Mouse (Mus musculus): ENCODE measurements around the gene Ephb2. TPM values are rescaled to one million over a fixed set of nuclear protein-coding genes. Genes with fewer than 3 reads are reported as not detected.

Ephb2 gene
- total RNA-seq, 4 experiments from 2014 or later = 13.2 to 15.0 (median 14.0) TPM

- no peak for DNase-seq (ENCODE audit: low spot score in 2 of 2)
These were observed 34.3 kb downstream of the Ephb2 start for GRCm38 (mm10) chr4:136801463-136801862.

- no peak for DNase-seq (ENCODE audit: low spot score in 2 of 2)
These were observed 35.4 kb downstream of the Ephb2 start for GRCm38 (mm10) chr4:136800366-136800765.

GRCm38 (mm10) chr4:136797677-136798569 lies 37.9 kb downstream of the Ephb2 start:
- DNase-seq (ENCODE audit: low spot score in 2 of 2) = no peak

GRCm38 (mm10) chr4:136793320-136793719 lies 42.5 kb downstream of the Ephb2 start:
- peak in 1 of 2 experiments; percentile 85 for DNase-seq (ENCODE audit: low spot score in 2 of 2)

- DNase-seq (ENCODE audit: low spot score in 2 of 2) = no peak
These were observed 46.0 kb downstream of the Ephb2 start for GRCm38 (mm10) chr4:136789821-136790220.

- no peak for DNase-seq (ENCODE audit: low spot score in 2 of 2)
These were observed 48.4 kb downstream of the Ephb2 start for GRCm38 (mm10) chr4:136787357-136787756.

GRCm38 (mm10) chr4:136786453-136787276 lies 49.1 kb downstream of the Ephb2 start:
- DNase-seq (ENCODE audit: low spot score in 2 of 2) = peak; percentile 24 to 72

GRCm38 (mm10) chr4:136783552-136784150 lies 52.1 kb downstream of the Ephb2 start:
- DNase-seq (ENCODE audit: low spot score in 2 of 2) = no peak

- DNase-seq (ENCODE audit: low spot score in 2 of 2) = no peak
These were observed 53.2 kb downstream of the Ephb2 start for GRCm38 (mm10) chr4:136782579-136782925.

- DNase-seq (ENCODE audit: low spot score in 2 of 2) = peak in 1 of 2 experiments; percentile 46
These were observed 53.8 kb downstream of the Ephb2 start for GRCm38 (mm10) chr4:136781868-136782578.

- no peak for DNase-seq (ENCODE audit: low spot score in 2 of 2)
These were observed 55.4 kb downstream of the Ephb2 start for GRCm38 (mm10) chr4:136780201-136780895.

GRCm38 (mm10) chr4:136779156-136779555 lies 56.6 kb downstream of the Ephb2 start:
- DNase-seq (ENCODE audit: low spot score in 2 of 2) = no peak

GRCm38 (mm10) chr4:136776471-136776892 lies 59.3 kb downstream of the Ephb2 start:
- DNase-seq (ENCODE audit: low spot score in 2 of 2) = no peak

- no peak for DNase-seq (ENCODE audit: low spot score in 2 of 2)
These were observed 59.9 kb downstream of the Ephb2 start for GRCm38 (mm10) chr4:136775903-136776302.

- DNase-seq (ENCODE audit: low spot score in 2 of 2) = no peak
These were observed 61.6 kb downstream of the Ephb2 start for GRCm38 (mm10) chr4:136774201-136774600.

- no peak for DNase-seq (ENCODE audit: low spot score in 2 of 2)
These were observed 62.7 kb downstream of the Ephb2 start for GRCm38 (mm10) chr4:136772952-136773584.

GRCm38 (mm10) chr4:136772318-136772717 lies 63.5 kb downstream of the Ephb2 start:
- DNase-seq (ENCODE audit: low spot score in 2 of 2) = no peak

GRCm38 (mm10) chr4:136770718-136771117 lies 65.1 kb downstream of the Ephb2 start:
- no peak for DNase-seq (ENCODE audit: low spot score in 2 of 2)

- DNase-seq (ENCODE audit: low spot score in 2 of 2) = no peak
These were observed 67.3 kb downstream of the Ephb2 start for GRCm38 (mm10) chr4:136768499-136768898.

GRCm38 (mm10) chr4:136765080-136765479 lies 70.7 kb downstream of the Ephb2 start:
- no peak for DNase-seq (ENCODE audit: low spot score in 2 of 2)

All from left cerebral cortex, adult 8-10 months (tissue).